Mouse (Mus musculus) layer of hippocampus, postnatal 10 days (tissue): ENCODE data around the gene Ptpro. TPM values are rescaled to one million over a fixed set of nuclear protein-coding genes. Genes with fewer than 3 reads are reported as not detected.

Source experiments
- DNase-seq, 2 experiments: peaks; one replicate each; pipeline ENCODE4 v3.0.0; 2021; ENCODE audit warnings: low spot score in 2 of 2
- total RNA-seq, 2 experiments: library from RNA; stranded (reverse); gene quantifications; 2 replicates each; pipeline ENCODE4 v1.2.3; 2021

The Ptpro gene
- total RNA-seq, 2 experiments from 2014 or later, result 85.8 to 94.2 TPM

GRCm38 (mm10) chr6:137494801-137495200, 242.7 kb downstream of the Ptpro start:
- no peak for DNase-seq

GRCm38 (mm10) chr6:137495233-137495632, 243.1 kb downstream of the Ptpro start:
- DNase-seq, result no peak

DNA sequence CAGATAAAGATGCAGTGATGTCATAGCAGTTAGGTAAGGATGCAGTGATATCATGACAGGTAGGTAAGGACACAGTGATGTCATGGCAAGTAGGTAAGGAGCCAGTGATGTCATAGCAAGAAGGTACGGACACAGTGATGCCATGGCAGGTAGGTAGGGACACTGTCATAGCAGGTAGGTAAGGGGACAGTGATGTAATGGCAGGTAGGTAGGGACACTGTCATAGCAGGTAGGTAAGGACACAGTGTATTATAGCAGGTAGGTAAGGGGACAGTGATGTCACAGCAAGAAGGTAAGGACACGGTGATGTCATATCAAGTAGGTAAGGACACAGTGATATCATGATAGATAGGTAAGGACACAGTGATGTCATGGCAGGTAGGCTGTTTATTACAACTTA, 244.4 kb downstream of the Ptpro start:
- DNase-seq, result no peak

- no peak for DNase-seq
Observed at GRCm38 (mm10) chr6:137497208-137497835, 245.2 kb downstream of the Ptpro start.

- no peak for DNase-seq
Observed at GRCm38 (mm10) chr6:137498781-137499180, 246.7 kb downstream of the Ptpro start.

DNA sequence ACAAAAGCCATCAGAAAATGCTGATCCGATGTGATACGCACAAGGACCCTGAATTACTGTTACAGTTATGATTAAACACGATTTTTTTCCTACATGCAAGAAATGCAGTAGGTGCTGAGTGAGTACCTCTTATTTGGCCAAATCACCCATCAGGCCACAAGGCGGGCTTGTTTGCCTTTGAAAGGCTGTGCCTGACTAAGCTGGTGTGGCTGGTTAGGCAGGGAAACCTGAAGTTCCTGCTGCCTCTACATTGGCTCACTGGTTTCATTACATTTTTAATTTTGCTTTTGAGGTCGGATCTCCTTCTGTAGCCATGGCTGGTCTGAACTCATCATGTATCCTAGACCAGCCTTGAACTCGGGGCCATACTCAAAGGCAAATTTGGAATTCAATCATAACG, 250.9 kb downstream of the Ptpro start:
- no peak for DNase-seq

- DNase-seq, result no peak
Observed at GRCm38 (mm10) chr6:137503462-137503861, 251.3 kb downstream of the Ptpro start.

GRCm38 (mm10) chr6:137504052-137504451, 251.9 kb downstream of the Ptpro start:
- DNase-seq, result no peak

DNA sequence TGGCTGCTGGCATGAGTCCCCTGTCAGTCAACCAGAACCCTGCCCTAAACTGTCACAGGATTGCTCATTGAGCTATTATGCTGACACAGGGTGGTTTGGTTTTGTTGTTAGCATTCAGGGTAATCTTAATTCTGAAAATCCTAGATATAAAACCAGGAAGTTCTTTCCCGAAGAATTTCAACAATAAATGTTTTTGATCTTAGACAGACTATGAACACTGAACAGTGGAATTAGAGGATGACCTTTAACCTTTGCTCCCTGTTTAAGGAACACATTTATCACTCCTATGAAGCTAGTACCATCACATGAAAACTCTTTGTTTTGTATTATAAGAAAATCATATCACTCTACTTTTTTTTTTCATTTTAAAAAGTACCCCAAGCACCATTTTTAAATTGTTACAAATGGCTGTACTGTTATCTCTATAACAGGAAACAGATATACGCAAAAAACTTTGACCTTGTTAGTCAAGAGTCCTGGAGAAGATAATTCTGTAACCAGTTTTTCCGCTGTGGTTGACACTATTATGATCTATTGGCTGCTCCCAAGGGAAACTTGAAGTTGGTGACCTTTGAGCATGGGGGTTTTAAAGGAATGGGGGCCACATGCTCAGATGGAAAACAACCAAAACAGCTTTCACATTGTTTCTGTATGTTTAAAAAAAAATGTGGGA, 253.6 kb downstream of the Ptpro start:
- DNase-seq, result no peak

- no peak for DNase-seq
Observed at GRCm38 (mm10) chr6:137506563-137506962, 254.4 kb downstream of the Ptpro start.

DNA sequence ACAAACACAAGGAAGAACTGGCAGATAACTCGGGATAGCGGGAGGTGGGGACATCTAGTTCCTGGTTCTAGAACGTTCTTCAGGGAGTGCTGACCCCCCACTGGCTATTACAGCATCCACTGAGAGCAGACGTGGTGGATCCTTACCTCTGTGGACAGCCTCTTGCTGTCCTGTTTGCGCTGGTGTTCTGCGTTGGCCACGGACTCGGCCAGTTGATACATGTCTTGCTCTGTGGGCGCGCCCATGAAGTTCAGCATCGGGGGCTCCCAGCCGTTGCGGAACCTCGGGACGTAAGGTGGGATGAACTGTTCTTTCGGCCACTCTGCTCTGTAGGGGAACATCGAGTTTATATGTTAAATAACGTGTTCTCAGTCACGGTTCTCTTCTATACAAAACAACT, 256.8 kb downstream of the Ptpro start:
- DNase-seq, result no peak

- DNase-seq, result no peak
Observed at GRCm38 (mm10) chr6:137509341-137510045, 257.4 kb downstream of the Ptpro start.

GRCm38 (mm10) chr6:137512753-137513152, 260.6 kb downstream of the Ptpro start:
- DNase-seq, result no peak

Other genes starting within 250 kb of the Ptpro start
- 10 to 100 TPM; 40.5 to 43.0 TPM for gene Rerg, start 81.8 kb upstream of the Ptpro start, total RNA-seq